Mouse (Mus musculus): ENCODE data around the gene Wnt2.

GRCm38 (mm10) chr6:17971393-17971792 is 59.0 kb downstream of the Wnt2 start:
- TF ChIP-seq CTCF (IDR thresholded peaks at IDR 0.05; ENCODE audit: extremely low read depth, insufficient read depth, low read length) (no peak), POLR2A (IDR thresholded peaks at IDR 0.05; ENCODE audit: extremely low read depth, insufficient read depth, low read length) (no peak)

Measured in cortical plate, adult 2 months (tissue).